Mouse (Mus musculus): ENCODE measurements at regions not wholly inside any gene's neighbourhood (a gene's known extent, or its start where the extent isn't known, plus 50 kb on each side); places are given as distances from the start of the nearest gene placed in this dataset.

DNA sequence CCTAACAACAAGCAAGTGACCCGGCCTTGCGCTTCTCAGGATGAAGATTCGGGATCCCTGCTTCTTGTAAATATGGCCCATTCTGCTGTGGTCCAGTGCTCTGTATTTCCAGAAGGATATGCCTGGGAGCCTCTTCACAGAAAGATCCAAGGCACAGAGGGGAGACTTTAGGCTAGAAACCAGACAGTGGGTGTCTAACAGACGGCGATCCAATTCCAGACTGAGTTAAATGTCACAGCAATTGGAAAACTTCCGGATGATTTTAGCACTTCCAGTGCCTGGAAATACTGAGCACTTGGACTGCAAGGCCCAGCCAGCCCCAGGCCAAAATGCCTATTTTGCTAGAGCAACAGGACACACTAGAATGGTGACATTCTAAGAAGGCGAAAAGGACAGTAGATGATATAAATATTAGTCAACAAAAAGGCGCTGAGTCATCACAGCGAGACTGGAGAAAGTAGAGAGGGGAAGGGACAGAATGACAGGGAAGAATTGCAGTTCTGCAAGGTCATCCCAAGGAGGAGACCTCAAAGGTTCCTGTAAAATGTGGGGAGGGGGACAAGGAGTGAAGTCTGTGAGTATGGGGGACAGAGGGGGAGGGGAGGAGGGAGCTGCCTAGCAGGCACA lies 111.7 kb upstream of the Msx2 start:
- no peak for DNase-seq (ENCODE audit: low spot score)

DNA sequence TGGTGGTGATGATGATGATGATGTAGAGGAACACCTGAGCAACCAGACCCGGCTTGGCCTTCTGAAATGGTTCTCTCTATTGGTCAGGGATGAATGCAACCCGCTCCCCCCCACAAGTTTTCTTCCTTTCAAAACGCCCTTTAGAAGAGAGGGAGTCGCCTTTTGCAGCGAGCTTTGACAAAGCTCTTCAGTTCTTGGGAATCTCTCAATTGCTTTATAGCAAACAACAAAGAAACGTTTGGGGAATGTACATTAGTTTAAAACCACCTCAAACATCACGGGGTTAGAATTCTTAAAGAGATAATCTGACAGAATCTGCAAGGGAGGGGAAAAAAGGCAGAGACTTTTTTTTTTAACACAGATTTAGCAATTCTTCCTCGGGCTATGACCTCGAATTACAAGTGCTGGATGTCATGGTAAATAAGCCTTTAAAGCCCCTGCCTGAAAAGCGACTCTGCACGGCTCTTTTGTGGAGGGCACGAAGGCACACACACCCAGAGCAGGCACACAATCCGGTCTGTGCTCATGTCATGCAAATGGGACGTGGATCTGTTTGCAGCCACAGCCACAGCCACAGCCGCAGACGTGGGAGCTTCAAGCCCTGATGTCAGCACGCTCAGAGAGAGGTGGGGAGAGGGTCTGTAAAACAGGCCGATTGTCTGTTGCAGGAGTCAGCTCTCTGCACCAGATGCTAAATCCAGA lies 81.2 kb upstream of the Msx2 start:
- DNase-seq (ENCODE audit: low spot score): no peak

DNA sequence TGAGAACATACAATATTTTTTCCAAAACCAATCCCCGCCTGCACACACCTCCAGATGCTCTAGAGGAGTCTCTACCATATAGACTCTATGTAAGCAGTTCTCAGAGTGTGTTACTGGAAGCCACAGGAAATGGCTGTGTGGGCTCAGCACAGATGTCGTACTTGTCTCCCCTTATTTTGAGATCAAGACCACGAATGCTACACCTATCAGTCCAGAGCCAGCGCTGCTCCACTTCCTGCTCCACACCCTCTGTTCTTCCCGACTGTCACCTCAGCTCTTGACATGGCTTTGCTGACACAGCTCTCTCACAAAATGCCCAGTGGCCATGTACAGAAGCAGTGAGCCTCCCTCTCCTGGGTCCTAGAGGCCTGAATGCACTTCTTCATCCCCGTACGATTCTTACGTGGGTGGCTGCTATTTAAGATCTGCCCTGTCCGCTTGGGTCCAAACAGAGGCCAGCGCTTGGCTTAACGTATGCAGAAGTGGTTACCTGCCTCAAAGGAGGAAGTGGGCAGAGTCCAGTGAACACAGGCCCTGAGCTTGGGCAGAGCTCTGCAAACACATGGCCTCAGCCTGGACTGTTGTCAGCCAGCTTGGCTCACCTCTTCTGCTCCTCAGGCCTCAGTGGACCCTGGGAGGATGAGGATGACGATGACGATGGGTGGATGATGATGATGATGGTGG lies 80.5 kb upstream of the Msx2 start:
- no peak for DNase-seq (ENCODE audit: low spot score)

DNA sequence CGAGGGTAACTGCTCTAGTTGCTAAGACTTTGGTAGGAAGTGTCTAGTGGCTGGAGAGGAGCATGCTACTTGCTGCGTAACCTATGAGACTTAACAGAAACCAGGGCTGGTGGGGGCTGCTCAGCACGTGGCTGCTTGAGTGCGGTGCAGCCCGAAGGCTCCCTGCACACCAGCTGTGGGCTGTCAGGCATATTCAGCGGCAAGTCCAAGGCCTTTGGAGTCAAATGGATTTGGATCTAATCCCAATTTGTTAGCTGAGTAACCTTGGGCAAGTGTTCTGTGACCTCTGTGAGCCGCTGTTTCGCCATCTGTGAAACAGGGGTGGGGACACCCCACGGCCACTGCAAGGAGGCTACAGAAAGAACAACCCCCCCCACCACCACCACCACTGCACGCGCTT lies 75.5 kb upstream of the Msx2 start:
- DNase-seq (ENCODE audit: low spot score): no peak

DNA sequence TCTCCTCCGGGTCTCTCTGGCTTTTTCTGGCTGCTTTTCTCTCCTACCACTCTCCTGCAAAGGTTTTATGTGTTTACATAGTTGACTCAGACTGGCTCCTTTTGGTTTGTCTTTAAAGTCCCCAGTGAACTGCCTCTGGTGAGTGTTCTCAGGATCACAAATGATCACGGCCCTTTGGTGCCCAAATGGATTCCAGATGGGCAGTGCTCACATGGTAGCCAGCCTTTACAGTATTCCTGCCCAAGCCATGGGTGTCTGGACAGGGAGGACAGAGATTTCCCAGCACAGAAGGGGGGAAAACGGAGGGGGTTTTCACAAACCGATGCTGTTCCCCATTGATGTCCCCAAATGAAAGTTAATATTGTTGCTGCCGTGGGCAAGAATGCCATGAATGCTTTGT lies 70.4 kb upstream of the Msx2 start:
- DNase-seq (ENCODE audit: low spot score): no peak

DNA sequence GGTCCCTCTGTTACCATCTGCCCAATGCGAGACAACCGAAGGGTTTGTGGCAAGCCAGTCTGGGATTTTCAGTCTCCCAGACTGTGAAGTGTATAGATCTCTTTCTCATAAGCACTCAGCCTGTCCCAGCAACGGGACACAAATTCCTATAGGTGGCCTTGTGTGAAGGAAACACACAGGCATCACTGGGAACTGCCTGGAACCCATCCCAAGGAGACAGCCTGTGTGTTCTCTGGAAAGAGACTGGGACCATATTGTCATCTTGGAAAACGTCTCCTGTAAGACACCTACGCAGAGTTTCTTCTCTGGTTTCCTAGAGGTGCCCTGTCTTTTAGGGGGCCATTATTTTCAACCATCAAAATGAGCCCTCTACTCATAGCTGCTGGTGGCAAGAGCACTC lies 66.9 kb upstream of the Msx2 start:
- no peak for DNase-seq (ENCODE audit: low spot score)

DNA sequence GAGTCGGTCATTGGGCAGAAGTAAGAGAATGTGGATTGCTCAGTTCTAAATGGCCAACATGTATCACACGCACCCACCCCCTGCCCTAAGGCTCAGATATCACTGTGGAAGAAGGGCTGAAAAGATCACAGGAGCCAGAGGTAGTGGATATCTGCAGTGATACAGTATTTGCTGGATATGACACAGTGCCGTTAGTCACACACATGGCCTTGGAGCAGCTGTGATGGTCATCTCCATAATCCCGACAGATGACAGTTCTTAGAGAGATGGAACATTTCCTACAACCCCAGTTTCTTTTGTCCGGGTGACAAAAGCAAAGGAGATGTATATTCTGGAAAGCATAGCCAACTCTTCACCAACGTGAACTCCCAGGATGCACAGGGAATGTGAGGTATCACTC lies 65.1 kb upstream of the Msx2 start:
- no peak for DNase-seq (ENCODE audit: low spot score)

DNA sequence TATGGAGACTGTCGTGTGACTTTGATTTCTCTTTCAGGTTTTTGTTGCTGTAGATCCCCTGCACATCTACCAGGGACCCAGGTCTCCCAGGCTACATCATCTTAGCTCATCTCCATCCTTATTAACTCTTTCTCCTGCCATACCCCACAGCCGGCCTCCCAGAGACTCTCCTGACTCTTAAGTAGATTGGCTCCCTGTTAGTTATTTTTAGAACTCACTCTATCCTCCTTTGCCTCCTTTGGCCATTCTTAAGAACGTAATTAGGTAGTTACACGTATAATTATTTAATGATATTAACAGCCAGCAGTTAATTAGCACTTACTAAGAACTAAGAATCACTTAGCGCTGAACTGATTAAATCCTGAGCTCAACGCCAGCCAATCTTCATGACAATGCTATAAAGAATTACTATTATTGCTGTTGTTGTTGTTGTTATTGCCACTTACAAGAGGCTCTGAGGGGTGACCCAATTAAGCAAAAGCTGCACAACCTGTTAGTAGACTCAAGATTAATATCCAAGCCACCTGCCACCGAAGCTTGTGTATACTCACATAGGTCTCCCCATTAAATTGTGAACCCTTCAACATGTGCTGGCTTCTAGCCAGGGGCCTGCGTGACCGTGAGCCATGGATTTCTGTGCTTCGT lies 63.0 kb upstream of the Msx2 start:
- no peak for DNase-seq (ENCODE audit: low spot score)

DNA sequence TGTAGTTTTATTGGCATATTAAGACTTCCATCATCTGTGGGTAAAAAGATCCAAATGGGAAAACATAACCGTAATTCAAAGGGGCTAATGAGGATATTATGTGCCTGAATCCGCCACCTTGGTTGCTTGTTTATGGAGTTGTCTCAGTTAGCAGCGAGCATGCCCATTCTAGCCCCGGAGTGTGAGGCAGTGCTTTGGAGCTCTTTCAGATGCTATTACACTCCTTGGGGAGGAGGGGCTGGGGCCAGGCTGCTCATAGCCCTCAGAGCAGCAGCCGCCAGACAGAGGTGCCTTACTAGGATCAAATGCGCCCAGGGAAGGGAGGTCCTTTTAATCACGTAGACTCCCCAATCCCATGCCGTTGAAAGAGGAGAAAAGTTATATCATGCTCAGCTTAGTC lies 60.9 kb upstream of the Msx2 start:
- no peak for DNase-seq (ENCODE audit: low spot score)

DNA sequence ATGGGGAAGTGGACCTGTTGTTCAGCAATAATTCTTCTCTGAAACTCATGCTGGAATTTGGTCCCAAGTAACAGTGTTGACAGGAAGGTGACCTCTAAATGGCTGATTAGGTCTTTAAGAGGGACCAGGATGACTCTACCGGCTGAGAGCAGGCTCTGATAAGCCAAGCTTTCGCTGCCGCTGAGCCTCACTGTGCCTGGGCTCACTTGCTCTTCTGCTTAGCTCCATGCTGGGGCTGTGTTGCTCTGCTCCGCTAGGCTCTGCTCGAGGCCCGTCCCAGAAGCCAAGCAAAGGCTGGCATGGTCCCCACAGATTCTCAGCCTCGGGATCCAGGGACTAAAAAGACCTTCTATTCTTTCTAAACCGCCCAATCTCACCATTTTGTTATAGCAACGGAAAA lies 54.0 kb upstream of the Msx2 start:
- DNase-seq (ENCODE audit: low spot score): no peak

DNA sequence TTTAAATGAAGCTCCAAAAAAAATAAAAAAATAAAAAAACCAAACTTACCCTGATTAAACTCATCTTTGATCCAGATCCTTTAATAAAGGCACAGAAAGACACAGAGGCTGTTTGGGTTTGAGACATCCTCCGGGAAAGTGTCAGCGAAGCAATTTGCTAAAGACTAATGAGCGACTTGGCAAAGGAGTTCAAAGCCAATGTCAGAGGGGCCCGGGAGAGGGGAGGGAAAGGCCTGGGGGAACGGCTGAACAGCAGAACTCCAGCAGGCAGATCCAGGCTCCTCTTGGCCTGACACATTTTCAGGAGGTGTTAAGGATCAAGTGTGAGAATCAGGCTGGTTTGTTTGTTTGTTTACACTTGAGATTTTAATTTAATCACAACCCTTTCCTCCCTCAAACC lies 49.9 kb upstream of the Msx2 start:
- DNase-seq (ENCODE audit: low spot score): no peak

Measured in MN1 (cell line).